Mouse (Mus musculus): Measurements from ENCODE around the gene Sfxn4.
"Not testable (repeated sequence)": the region's sequence is repeated elsewhere in the genome, so short reads cannot be mapped to it uniquely, and the experiment has no call there.

Sfxn4 gene

DNA sequence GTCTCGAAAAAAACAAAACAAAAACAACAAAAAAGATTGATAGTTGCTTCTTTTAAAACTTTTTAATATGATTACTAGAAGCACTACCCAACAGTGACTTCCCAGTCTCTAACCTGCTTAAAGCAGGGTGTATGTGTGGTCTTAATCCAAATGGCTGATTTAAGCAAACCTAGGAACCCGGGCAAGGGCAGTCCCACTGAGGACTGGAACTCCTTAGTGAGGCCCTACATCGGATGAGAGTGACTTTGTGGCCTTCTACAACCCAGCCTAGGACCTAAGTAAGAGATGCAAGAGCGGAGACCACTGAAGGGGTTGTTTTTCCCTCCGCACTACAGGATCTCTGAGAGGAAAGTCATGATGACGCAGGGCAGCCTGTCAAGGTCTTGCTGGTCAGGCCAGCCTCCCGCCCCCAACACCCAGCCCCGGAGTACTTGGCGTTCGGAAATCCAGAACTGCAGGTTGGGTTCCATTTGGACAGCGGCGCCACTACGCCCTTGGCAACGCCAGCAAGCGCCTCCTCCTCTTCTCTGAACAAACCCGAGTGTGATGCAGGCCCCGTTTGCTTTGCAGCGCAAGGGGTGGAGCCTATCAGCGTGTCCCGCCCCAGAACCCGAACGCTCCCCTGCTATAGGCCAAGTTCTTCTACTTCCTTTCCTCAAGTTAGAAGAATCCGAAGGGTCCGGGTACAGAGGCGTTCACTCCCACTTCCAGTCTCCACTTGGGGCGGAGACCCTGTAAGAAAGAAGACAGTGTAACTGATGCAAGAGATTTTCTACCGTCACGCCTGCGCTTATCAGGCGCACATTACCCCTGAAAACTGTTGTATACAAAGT is at the start of gene Sfxn4:
Sfxn4 (minus strand) TSS at position 612 of the 833 bp plus-strand sequence.
- in situ Hi-C loops (cut with MboI; ENCODE audit: low sequenced_read_pairs) = no loop called here

DNA sequence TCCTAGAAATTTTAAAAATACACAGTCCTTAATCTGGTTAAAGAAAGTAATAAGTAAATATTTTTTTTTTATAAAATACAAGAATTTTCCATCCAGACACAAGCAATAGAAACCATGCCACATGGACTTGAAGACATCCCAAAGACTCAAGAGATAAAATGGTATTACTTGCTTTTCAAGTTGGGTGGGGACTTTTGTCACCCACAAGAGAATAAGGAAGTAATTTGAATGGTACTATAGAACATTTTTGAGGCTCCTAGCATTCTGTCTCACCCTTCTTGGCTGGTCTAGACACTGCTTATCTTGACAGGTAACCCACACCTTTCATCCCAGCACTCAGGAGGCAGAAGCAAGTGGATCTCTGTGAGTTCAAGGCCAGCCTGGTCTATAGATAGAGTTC is 49.0 kb upstream of the Sfxn4 start:
- in situ Hi-C loops (cut with MboI; ENCODE audit: low sequenced_read_pairs) = no loop called here

DNA sequence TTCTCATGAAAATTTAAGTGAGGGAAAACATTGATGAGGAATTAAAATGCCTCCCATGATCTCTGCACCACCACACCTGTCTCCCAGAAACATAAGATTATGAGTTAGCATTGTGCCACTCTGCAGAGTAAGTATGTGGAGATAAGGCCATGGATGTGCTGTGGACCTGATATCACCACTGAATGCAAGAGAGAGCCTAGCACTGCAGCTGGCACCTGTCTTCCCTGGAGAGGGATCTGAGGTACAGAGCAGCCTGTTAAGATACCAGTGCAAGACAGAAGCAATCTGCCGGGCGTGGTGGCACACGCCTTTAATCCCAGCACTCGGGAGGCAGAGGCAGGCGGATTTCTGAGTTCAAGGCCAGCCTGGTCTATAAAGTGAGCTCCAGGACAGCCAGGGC is 44.2 kb upstream of the Sfxn4 start:
- in situ Hi-C loops (cut with MboI; ENCODE audit: low sequenced_read_pairs) = no loop called here

DNA sequence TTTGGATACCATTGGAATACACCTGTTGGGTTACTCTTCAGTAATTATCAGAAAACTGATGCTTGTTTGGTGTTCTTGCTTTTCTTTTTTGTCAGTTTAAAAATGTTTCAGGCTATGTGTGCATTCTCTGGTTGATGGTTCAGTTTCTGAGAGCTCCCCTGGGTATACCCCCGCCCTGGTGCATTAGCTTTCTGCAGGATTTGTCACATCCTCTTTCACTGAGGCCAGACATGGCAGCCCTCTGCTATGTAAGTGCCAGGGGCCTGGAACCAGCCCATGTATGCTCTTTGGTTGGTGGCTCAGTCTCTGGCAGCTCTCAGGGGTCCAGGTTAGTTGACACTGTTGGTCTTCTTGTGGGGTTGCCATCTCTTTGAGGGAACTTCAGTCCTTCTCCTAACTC is 42.7 kb upstream of the Sfxn4 start:
- in situ Hi-C loops (cut with MboI; ENCODE audit: low sequenced_read_pairs) = no loop called here

DNA sequence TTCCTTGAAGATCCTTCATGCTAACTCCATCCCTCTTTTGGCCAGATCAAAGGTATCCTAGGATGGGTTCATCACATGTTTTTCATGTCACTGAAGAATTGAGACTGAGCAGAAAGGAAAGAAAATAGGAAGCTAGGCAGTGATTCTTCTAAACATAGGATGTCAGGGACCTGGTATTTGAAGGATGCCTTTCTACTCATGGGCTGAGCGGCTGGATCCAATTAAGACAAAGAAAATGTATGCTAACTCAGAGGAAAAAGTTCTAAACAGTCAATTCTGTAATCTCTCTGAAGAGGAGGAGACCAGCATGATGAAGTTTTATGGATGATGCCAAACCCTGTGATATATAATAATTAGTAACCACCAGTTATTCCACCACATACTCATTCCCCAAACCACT is 41.9 kb upstream of the Sfxn4 start:
- in situ Hi-C loops (cut with MboI; ENCODE audit: low sequenced_read_pairs) = no loop called here

DNA sequence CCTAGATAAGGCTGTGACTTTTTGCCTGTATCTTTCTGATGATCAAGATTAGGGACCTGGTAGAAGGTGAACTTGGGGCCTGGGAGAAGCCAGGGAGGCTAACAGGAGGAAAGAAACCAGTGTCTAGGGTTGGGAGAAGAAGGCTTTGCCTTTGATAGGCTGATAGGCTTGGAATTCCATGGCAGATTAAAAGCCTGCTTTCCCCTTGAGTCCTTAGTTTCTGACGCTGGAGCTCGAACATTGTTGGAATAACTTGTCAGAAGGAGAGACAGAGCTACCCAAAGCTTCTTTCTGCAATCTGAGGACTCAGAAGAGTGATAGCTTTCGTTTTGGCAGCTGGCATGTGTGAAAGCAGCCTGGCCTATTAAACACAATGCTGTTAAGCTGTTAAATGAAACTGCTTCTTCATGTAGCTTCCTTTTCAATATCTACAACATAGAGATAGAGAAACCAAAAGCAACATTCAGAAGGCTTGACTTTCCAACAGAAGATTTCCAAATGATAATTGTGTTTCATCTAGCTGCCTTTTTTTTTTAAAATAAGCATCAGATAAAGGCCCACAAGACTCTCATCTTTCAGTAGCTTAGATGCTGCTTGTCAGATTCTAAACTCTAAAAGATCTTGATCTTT is 34.1 kb upstream of the Sfxn4 start:
- in situ Hi-C loops (cut with MboI; ENCODE audit: low sequenced_read_pairs) = no loop called here

DNA sequence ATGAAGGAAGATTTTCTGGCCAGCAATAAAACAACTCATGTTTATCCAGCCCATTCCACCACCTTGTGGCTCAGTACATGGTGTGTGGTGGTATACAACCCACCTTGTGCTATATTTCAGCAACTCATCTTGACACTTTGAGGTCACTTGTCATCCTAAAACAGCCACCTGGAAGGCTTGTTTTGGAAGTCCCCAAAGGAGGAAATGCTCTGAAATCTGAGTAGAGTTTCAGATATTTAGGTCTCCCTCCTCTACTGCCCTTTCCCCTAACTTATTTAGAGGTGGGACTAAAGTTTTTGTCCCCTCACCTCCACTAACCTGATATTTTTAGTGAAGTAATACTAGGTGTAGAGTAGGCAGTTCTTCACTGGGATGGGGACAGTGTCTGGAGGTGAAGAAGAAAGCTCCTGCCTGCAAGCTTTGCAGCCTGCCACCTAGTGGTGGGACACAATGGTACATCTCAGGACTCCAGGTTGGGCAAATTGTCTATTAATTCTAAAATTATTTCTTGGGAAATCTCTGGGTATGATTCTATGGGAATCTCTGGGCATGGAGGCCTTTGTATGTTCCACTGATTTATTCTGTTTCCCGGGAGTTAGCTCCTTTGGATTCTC is 30.8 kb upstream of the Sfxn4 start:
- in situ Hi-C loops (cut with MboI; ENCODE audit: low sequenced_read_pairs) = no loop called here

DNA sequence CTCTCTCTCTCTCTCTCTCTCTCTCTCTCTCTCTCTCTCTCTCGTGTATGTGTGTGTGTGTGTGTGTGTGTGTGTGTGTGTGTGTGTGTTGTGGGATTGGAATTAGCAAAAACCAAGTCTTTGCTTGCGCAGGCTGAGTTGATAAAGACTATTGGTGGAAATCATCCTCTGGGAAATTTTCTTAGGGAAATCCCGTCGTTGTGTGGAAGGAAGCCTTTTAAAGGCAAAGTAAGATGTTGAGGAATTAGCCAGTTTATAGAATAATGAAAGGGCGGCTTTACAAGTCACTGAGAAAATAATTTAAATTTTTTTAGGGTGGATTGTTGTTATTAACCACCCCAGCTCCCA is 29.8 kb upstream of the Sfxn4 start:
- in situ Hi-C loops (cut with MboI; ENCODE audit: low sequenced_read_pairs) = no loop called here

DNA sequence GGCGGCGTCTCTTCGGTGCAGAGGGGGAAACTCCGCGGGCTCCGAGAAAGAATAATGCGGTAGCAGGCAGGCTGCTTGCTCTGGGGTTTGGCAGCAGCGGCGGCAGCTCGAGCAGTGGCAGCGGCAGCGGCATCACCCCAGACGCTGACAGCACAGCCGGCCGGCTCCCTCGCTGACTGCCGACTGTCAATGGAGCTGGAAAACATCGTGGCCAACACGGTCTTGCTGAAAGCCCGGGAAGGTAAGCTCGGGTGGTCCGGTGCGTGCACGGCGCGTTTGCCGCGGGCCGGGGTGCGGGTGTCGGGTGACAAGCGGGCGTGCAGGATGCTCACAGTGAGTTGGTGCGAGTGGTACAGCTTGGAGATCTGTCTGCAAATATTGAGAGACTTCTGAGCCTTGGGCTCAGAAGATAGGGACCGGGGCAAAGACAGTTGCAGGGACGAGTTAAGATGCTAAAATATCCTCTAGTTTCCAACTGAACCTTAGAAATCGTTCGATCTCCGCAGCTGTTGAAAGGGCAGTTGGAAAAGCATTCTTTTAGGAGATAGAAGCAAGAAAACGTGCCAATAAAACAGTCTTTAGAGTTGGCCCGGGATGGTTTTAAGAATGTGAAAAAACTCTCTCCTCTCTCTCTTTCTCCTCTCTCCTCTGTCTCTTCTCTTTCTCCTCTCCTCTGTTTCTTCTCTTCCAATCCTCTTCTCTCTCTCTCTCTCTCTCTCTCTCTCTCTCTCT is 29.3 kb upstream of the Sfxn4 start:
- in situ Hi-C loops (cut with MboI; ENCODE audit: low sequenced_read_pairs) = no loop called here

DNA sequence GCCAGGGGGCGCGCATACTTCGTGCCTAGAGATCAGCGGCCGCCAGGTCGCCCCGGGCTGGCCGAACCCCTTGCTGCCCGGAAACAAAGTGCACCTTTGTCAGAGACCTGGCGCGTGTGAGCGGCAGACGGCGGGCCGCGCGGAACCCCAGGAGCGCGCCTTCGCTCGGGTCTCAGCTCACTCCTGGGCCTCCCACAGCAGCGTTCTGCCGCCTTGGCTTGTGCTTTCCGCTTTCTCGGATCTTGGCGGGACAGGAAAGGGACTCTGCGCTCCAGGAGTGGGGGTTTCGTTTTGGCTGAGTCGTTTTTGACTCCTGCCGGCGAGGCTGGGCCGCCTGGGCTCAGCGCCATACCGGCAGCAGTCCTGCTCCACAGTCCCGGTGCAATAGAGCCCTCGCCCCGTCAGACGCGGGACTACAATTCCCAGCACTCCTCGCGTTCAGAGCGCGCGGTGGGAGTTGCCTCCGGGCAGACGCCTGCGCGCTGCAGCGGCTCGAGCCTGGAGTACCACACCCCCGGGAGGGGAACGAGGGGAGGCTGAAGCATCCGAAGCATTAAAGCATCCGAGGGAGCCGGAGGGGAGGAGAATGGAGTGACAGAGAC is 28.5 kb upstream of the Sfxn4 start, which contains the start of gene Grk5:
Grk5 (plus strand) TSS at position 36 of the 602 bp plus-strand sequence.
- in situ Hi-C loops (cut with MboI; ENCODE audit: low sequenced_read_pairs) = no loop called here

DNA sequence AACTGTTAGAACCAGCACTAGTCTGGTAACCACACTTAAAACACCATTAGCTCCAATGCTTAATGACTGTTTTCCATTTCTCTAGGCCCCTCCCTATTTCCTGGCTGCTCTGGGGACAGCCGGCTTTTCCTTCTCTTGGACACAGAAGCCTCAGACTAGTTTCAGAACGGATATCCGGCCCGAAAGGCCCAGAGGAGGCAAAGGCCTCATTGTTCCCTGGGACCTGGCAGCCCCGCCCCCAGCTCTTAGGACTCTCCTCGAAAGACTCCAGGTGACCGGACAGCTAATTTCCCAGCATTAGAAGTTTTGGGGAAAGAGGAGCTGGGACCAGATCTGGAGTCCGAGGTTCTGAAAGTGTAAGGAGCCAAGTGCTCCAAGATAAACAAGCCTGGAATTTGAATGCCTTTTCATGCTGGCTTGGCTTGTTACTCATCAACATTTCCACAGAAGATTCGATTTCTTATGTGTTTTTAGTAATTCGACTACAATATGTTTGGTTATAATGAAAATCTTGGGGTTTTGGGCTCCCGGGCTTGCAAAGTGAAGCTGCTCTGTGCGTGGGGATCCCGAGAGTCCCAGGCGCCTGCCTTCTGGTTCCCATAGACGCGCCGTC is 27.9 kb upstream of the Sfxn4 start:
- in situ Hi-C loops (cut with MboI; ENCODE audit: low sequenced_read_pairs) = no loop called here

DNA sequence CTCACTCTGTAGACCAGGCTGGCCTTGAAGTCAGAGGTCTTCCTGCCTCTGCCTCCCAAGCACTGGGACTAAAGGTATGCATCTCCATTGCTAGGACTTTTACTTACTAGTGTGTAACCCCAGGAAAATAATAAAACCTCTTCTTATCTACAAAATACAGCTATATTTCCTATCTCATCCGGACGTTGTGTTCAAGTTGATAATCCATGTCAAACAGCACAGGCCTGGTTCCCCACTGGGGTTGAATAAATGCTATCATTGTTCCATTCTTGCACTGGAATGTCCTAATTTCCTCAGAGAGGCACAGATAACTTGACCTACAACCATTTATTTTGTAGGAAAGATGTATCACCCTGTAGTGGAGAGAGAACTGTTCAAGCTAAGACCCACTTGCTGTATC is 26.4 kb upstream of the Sfxn4 start:
- in situ Hi-C loops (cut with MboI; ENCODE audit: low sequenced_read_pairs) = no loop called here

DNA sequence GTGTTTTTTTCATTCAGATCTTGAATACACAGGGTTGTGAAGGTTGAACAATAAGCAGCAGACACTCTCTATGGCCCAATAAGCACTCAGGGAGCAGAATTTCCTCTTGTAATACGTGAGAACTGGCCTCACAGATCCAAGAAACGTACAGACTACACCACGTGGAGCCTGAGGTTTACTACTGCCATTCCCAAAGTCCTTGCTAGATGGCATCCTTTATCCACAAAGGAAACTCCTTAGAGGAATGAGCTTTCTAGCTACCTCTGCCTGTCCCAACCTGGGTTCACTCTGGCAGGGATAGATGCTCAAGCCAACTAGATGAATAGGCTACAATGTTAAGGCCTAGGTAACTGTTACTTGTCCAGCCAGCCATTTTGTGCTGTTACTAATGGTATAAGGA is 21.9 kb upstream of the Sfxn4 start:
- in situ Hi-C loops (cut with MboI; ENCODE audit: low sequenced_read_pairs) = no loop called here

DNA sequence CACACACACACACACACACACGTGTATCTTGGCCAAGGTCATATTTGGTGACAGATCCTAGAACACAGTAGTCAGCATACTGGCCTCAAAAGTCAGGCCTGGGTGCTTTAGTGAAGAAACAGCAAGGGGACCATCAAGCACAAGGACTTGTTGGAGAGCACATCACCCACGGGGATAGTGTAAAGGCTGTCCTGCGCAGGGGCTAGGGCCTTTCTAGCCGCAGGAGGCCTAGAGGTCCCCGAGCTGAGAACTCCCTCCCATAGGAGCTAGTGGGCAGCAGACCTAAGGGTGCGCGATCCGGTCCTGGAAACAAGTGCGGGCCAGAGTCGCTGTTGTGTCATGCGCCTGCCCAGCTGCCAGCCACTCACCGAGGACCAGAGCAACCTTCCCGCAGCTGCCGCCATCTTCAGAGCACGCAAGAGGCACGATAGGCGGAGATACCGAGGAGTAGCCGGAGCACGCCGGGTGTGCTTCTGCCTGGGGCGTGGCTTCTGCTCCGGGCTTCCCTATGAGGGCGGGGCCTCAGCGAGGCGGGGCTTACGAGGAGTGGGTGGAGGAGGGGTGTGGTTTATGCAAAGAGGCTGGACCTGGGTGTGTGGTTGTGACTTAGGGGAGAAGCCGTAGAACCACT is 12.9 kb upstream of the Sfxn4 start, which contains the start of gene Prdx3:
Prdx3 (minus strand) TSS at position 493 of the 631 bp plus-strand sequence.
- in situ Hi-C loops (cut with MboI; ENCODE audit: low sequenced_read_pairs) = no loop called here

DNA sequence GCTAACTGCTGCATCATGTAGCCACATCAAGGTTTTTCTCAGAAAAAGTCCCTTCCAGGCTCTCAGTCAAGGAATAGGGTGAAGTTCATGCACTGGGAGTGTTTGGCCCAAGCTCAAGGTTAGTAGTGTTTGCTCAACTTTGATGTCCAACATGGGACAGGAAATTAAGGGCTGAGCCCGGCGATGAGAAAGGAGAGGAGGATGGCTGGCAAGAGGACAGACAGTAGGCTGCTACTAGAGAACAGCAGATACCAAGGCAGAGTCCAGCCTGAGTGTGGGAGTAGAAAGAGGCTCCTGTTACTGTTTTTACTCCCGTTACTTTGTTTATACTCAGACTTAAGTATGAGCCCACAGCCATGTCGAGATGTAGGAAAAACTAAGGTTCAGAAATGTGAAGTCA is 12.2 kb upstream of the Sfxn4 start:
- in situ Hi-C loops (cut with MboI; ENCODE audit: low sequenced_read_pairs) = no loop called here

DNA sequence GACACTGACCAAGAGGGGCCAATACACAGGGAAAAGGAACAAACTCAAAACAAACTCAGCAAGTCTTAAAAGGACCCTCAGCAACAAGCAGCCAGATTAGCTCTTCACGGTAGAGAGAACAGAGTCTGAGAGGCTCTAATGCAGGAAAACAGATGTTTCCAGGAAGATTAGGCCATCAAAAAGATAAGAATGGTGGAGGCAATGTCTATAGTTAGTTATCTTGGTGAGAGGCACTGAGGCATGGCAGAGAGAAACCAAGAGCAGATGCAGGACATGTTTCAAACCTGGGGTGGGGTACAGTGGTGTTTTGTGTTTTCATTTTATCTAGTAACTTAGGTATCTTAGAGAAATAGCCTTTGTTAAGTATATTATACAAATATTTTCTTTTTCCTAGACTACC is 11.0 kb upstream of the Sfxn4 start:
- in situ Hi-C loops (cut with MboI; ENCODE audit: low sequenced_read_pairs) = no loop called here

DNA sequence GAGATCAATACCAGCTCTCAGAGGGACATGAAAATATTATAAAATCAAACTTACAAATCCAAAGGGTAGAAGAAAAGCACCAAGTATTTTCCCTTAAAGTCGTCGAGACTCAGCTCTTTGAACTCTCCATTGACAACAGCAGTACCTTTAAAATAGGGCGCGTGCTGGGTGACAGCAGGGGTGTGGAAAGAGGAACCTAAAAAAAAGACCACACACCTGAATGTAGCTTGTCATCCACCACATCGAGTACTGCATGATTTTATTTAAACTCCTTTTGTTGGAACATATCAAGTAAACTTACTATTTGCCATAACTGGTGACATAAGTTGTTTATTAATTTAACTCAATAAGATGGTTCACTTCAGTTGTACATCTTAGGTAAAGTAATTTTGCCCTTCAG is 10.1 kb upstream of the Sfxn4 start:
- in situ Hi-C loops (cut with MboI; ENCODE audit: low sequenced_read_pairs) = no loop called here

DNA sequence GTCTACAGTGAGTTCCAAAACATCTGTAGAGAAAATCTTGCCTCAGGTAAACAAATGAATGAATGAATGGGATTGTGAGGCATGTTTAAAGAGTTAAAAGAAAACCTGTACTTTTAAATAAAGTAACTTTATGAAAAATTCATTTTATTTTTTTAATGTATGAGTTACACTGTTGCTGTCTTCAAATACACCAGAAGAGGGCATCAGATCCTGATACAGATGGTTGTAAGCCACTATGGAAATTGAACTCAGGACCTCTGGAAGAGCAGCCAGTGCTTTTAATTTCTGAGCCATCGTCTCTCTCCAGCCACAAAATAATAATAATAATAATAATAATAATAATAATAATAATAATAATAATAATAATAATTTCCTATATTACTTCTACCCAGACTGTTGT is 9.2 kb upstream of the Sfxn4 start:
- in situ Hi-C loops (cut with MboI; ENCODE audit: low sequenced_read_pairs) = no loop called here

DNA sequence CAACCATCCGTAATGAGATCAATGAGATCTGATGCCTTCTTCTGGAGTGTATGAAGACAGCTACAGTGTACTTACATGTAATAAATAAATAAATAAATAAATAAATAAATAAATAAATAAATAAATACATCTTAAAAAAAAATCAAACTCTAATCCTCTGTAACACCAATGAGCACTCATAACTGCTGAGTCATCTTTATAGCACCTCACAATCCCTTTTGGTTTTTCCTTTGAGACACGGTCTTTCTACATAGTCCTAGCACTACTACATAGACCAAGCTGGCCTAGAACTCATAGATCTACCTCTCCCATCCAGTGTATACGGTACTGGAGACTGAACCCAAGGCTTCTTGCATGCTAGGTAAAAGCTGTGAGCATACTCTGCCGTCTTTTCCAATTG is 4.9 kb upstream of the Sfxn4 start:
- in situ Hi-C loops (cut with MboI; ENCODE audit: low sequenced_read_pairs) = not testable (repeated sequence)

DNA sequence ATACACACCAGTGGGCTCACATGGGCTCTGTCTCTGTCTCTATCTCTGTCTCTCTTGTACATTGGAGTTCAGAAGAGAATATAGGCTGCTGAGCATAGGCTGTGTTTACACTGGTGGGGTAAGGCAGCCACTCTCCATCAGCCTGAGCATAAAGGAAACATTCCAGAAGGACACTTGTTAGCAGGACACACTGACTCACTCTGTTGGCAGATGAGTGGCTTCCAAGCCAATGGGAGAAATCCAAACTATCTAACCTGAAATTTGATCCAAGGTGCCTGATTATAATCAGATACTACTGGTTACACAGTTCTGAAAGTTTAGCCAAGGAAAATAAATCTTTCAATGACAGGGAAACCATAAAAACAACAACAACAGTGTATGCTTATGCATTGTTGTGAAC is 15.5 kb downstream of the Sfxn4 start:
- in situ Hi-C loops (cut with MboI; ENCODE audit: low sequenced_read_pairs) = no loop called here
